Mouse (Mus musculus) heart, embryonic 12.5 days (tissue): ENCODE measurements around the gene Pitx1. TPM values are rescaled to one million over a fixed set of nuclear protein-coding genes. Genes with fewer than 3 reads are reported as not detected.
A peak's percentile ranks its signal among the peaks of the same experiment; 100 is the strongest.

Source experiments
- ATAC-seq: fragments of 200-750 bp; cut with Nextera tagmentation; 2 replicates; pipeline ENCODE4 v1.8.0; 2017; ENCODE audit warnings: moderate TSS enrichment, moderate library complexity; ENCODE audit not compliant: insufficient number of reproducible peaks, low FRiP score
- H3K27ac ChIP-seq: fragments of 300-500 bp; sonication (generic); 2 replicates; pipeline ENCODE4 v1.5.1; 2016; ENCODE audit warnings: mild to moderate bottlenecking, moderate library complexity; ENCODE audit not compliant: poor library complexity, severe bottlenecking
- H3K27me3 ChIP-seq: fragments of 300-500 bp; sonication (generic); replicated peaks from 2 replicates; pipeline ENCODE4 v1.6.1; 2016; ENCODE audit warnings: mild to moderate bottlenecking, moderate library complexity
- H3K36me3 ChIP-seq: fragments of 300-500 bp; sonication (generic); 2 replicates; pipeline ENCODE4 v1.6.1; 2016; ENCODE audit warnings: mild to moderate bottlenecking, moderate library complexity
- H3K4me1 ChIP-seq: fragments of 300-500 bp; sonication (generic); replicated peaks from 2 replicates; pipeline ENCODE4 v1.6.1; 2016; ENCODE audit warnings: mild to moderate bottlenecking
- H3K4me2 ChIP-seq: fragments of 300-500 bp; sonication (generic); 2 replicates; pipeline ENCODE4 v1.6.1; 2016; ENCODE audit warnings: mild to moderate bottlenecking, moderate library complexity
- H3K4me3 ChIP-seq: fragments of 300-500 bp; sonication (generic); 2 replicates; pipeline ENCODE4 v1.5.1; 2016; ENCODE audit warnings: mild to moderate bottlenecking
- H3K9ac ChIP-seq: fragments of 300-500 bp; sonication (generic); 2 replicates; pipeline ENCODE4 v1.6.1; 2016; ENCODE audit warnings: mild to moderate bottlenecking, moderate library complexity
- H3K9me3 ChIP-seq: fragments of 300-500 bp; sonication (generic); replicated peaks from 2 replicates; pipeline ENCODE4 v1.6.1; 2016; ENCODE audit warnings: mild to moderate bottlenecking, moderate library complexity
- WGBS: fragments of 180-500 bp; shearing (Covaris S2); methylation state at CpG from one replicate; pipeline ENCODE4 v1.1.7; 2016; 5-methylcytosine and 5-hydroxymethylcytosine counted together
- polyA plus RNA-seq: library from polyadenylated mRNA; unstranded; fragments of >200 nt; fragmentation: Nextera tagmentation; extraction: Ambion mirVana; gene quantifications from 2 replicates; pipeline ENCODE4 v1.2.1, GENCODE M21; 2016

Gene Pitx1
- polyA plus RNA-seq, 1 experiment from 2014 or later, result 0.87 TPM

DNA sequence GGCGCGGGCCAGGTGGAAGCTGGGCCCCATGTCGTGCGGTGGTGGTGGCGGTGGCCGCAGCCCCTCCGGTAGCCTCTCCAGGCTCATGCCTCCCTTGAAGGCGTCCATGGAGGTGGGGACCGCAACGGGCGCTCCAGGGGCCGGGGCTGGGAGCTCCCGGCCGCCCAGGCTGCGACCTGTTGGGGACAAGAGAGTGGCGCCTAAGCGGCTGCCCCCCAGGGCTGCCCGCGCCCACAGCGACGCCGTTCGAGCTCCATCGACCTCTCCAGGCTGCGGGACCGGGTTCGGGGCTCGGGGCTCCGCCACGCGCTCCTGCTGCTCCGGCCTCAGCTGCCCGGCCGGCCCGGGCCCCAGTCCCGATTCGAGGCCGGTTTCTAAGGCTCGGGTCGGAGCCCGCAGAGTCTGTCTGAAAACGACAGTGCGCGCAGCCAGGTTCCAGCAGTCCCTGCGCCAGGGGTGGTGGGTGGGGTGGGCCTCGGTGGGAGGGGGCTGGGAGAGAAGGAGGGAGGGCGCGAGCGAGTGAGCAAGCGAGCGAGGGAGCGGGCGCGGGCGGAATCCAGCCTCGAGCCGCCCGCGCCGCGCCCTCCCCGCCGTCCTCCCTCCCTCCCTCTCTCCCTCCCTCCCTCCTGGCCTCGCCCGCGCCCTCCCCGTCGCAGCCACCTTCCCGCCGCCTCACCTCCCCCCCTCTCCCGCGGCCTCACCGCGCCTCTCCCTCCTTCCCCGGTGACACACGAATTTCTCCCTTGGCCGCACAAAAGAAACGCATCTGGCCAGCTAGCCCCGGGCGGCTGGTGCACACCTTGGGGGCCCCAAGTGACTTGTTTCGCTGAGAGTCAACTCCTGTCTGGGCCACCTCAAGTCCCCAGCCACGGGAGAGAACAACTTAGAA lies 4.9 kb downstream of the Pitx1 start:
- H3K4me1 ChIP-seq, result peaks cover 36% of the 10 kb centered on the region
- H3K4me3 ChIP-seq, result peak overlapping the region; percentile 42
- H3K9me3 ChIP-seq, result no peaks in the 10 kb centered on the region
- H3K9ac ChIP-seq, result no peak overlapping the region; the same call in 1 of the 2 replicates
- ATAC-seq, result no peak
- no peaks in the 10 kb centered on the region for H3K36me3 ChIP-seq
- WGBS, result under 1% methylated on average over 57 of the region's 82 CpGs
- H3K27ac ChIP-seq, result no peak overlapping the region
- H3K27me3 ChIP-seq, result peaks cover 88% of the 10 kb centered on the region
- peak overlapping the region; percentile 69 for H3K4me2 ChIP-seq

- H3K4me2 ChIP-seq, result peak overlapping the region; percentile 69
- no peak overlapping the region for H3K9ac ChIP-seq
- under 1% methylated on average over 48 of the region's 48 CpGs for WGBS
- peak overlapping the region; percentile 42 for H3K4me3 ChIP-seq
- H3K9me3 ChIP-seq, result no peaks in the 10 kb centered on the region
- H3K27ac ChIP-seq, result no peak overlapping the region
- ATAC-seq, result no peak
- H3K36me3 ChIP-seq, result no peaks in the 10 kb centered on the region
- H3K4me1 ChIP-seq, result peaks cover 35% of the 10 kb centered on the region
- peaks cover 88% of the 10 kb centered on the region for H3K27me3 ChIP-seq
These were observed 5.7 kb downstream of the Pitx1 start for GRCm38 (mm10) chr13:55830081-55830832.

DNA sequence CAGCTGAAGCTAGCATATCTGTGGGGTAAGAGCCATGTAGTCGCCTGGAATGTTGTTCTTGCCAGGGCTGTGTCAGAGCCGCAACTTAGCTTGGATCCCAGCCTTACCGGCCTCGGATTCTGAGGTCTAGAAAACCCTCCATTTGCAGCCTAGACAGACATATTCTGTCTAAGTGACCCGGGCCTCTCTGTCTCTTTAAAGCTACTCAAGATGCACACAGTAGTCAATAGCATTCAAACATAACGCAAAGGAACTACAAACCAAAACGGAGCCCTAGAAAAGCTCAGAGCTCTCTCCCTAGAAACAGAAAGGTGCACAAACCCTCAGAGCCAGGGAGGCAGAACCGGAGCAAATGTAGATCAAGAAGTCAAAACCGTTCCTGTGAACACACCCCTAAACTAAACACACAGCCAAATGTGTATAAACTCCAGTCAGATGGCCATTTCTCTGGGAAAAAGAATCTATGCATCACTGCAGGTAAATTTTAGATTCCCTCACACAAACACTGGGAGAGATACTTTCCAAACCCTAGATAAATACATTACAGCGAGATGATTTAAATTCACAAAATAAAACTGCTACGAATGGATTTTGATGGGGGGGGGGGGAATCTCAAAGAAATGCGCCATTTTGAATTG lies 6.9 kb downstream of the Pitx1 start:
- no peak overlapping the region for H3K9ac ChIP-seq
- no peak overlapping the region for H3K4me3 ChIP-seq

DNA sequence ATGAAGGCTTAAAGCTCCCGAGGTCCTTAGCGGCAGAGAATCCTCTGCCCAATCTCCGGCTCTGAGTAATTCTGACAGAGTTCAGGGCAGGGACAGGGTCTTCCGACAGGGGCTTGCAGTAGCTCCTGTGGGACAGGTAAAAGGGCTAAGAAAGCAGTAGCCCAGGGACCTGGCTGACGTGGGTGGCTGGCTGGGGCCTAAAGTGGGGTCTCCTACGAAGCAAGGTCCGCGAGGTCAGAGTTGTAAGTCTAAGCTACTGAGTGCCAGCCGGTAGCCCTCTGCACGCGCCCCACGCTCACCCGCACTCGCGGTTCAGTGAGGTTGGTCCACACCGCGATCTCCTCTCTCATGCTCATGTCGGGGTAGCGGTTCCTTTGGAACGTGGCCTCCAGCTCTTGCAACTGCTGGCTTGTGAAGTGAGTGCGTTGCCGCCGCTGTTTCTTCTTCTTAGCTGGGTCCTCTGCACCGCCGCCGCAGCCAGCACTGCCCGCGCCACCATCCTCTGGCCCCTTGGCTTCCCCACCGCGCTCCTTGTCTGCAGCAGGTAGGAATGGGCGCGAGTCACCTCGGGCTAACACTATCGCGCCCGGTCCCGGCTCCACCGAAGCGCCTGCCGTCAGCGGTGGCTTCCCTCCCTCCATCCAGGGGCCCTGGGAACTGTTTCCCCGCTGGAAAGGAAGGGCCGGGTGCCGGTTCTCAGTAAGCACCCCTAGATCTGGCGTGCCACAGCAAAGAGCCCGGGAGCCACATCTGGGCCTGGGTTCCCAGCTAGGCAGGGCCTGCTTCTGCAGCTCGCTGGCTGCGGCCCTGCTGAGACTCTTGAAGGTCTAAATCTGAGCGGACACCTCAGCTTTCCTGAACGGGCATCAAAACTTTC lies 7.6 kb downstream of the Pitx1 start:
- Histone ChIP-seq H3K27me3 (peaks cover 88% of the 10 kb centered on the region), H3K27ac (no peak overlapping the region), H3K9ac (no peak overlapping the region), H3K36me3 (no peaks in the 10 kb centered on the region), H3K9me3 (no peaks in the 10 kb centered on the region), H3K4me1 (peaks cover 37% of the 10 kb centered on the region), H3K4me2 (peak overlapping the region; percentile 27), H3K4me3 (peak overlapping the region; percentile 23)
- ATAC-seq, result no peak
- 1% methylated on average over 50 of the region's 50 CpGs for WGBS

More for the DNA sequence above, 6.9 kb downstream of the Pitx1 start:
- no peak overlapping the region for H3K4me2 ChIP-seq
- no peaks in the 10 kb centered on the region for H3K9me3 ChIP-seq
- peaks cover 88% of the 10 kb centered on the region for H3K27me3 ChIP-seq
- WGBS, result 4% methylated on average over 12 of the region's 12 CpGs
- no peak overlapping the region for H3K27ac ChIP-seq
- ATAC-seq, result no peak
- no peaks in the 10 kb centered on the region for H3K36me3 ChIP-seq
- H3K4me1 ChIP-seq, result peaks cover 37% of the 10 kb centered on the region

GRCm38 (mm10) chr13:55827679-55828140 lies 8.3 kb downstream of the Pitx1 start:
- Histone ChIP-seq H3K36me3 (no peaks in the 10 kb centered on the region), H3K9me3 (no peaks in the 10 kb centered on the region), H3K27me3 (peaks cover 88% of the 10 kb centered on the region), H3K27ac (no peak overlapping the region), H3K4me3 (peak overlapping the region; percentile 23), H3K9ac (no peak overlapping the region), H3K4me1 (peaks cover 37% of the 10 kb centered on the region), H3K4me2 (peak overlapping the region; percentile 27)
- ATAC-seq, result no peak
- WGBS, result 2% methylated on average over 6 of the region's 6 CpGs

DNA sequence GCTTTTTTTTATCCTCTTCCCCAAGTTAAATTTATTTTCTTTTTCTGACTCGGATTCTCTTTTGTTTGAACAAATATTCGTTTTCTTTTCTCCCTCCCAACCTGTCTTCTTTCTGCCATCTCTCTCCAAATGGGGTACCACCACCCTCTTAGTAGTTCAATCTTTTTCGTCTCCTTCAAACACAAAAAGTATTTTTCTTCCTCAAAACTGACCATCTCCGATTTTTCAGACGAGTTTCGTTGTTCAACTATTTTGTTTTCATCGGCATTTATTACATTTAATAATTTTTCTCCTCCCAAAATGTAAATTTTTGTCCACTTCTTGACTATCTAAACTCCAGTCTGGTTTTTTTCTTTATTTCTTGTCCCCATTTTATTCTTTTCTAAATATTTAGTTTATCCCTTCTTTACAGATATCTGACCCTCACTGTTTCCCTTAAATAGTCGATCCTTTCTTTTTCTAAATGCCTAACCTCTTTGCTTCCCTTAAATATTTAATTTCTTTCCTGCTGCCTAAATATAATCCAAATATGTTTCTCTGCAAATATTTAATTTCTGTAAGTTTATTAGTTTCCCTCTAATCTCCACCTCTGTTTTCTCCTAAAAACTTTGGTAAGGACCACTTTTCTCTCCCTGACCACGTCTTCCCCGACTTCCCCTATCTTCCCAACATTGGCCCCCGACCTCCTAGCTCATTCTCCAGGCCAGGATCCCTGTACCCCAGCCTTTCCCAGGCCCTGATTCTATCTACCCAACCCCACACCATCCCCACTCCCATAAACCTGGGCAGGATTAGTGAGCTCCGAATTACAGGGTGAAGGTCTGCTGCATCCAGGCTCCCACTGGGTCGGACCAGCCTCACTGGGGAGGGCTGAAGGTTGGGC lies 9.0 kb downstream of the Pitx1 start:
- H3K9me3 ChIP-seq, result no peaks in the 10 kb centered on the region
- peaks cover 37% of the 10 kb centered on the region for H3K4me1 ChIP-seq
- WGBS, result 5% methylated on average over 13 of the region's 13 CpGs
- H3K27ac ChIP-seq, result no peak overlapping the region
- H3K27me3 ChIP-seq, result peaks cover 88% of the 10 kb centered on the region
- no peak for ATAC-seq
- H3K4me2 ChIP-seq, result no peak overlapping the region
- H3K36me3 ChIP-seq, result no peaks in the 10 kb centered on the region
- no peak overlapping the region for H3K4me3 ChIP-seq
- H3K9ac ChIP-seq, result no peak overlapping the region

GRCm38 (mm10) chr13:55826008-55826671 lies 9.9 kb downstream of the Pitx1 start:
- Histone ChIP-seq H3K4me3 (peak overlapping the region; percentile 24; the same call in 1 of the 2 replicates), H3K9me3 (no peaks in the 10 kb centered on the region), H3K4me2 (peak overlapping the region; percentile 25; the same call in 1 of the 2 replicates), H3K4me1 (peaks cover 31% of the 10 kb centered on the region), H3K9ac (no peak overlapping the region), H3K36me3 (no peaks in the 10 kb centered on the region), H3K27ac (no peak overlapping the region), H3K27me3 (peaks cover 88% of the 10 kb centered on the region)
- no peak for ATAC-seq
- WGBS, result 2% methylated on average over 53 of the region's 56 CpGs

- no peak overlapping the region for H3K9ac ChIP-seq
- no peak for ATAC-seq
These were observed 10.7 kb downstream of the Pitx1 start for GRCm38 (mm10) chr13:55825245-55825681.

GRCm38 (mm10) chr13:55824151-55824945 lies 11.6 kb downstream of the Pitx1 start:
- H3K4me2 ChIP-seq, result no peak overlapping the region

More at GRCm38 (mm10) chr13:55825245-55825681, 10.7 kb downstream of the Pitx1 start:
- Histone ChIP-seq H3K4me2 (peak overlapping the region; percentile 34), H3K27me3 (peaks cover 88% of the 10 kb centered on the region), H3K4me3 (peak overlapping the region; percentile 24; the same call in 1 of the 2 replicates), H3K27ac (no peak overlapping the region), H3K36me3 (no peaks in the 10 kb centered on the region), H3K9me3 (no peaks in the 10 kb centered on the region), H3K4me1 (peaks cover 23% of the 10 kb centered on the region)
- WGBS, result 1% methylated on average over 32 of the region's 32 CpGs

More at GRCm38 (mm10) chr13:55824151-55824945, 11.6 kb downstream of the Pitx1 start:
- H3K27ac ChIP-seq, result no peak overlapping the region
- H3K36me3 ChIP-seq, result no peaks in the 10 kb centered on the region
- no peaks in the 10 kb centered on the region for H3K9me3 ChIP-seq
- no peak overlapping the region for H3K4me3 ChIP-seq
- 16% methylated on average over 10 of the region's 10 CpGs for WGBS
- no peak overlapping the region for H3K9ac ChIP-seq
- ATAC-seq, result no peak
- H3K4me1 ChIP-seq, result peaks cover 17% of the 10 kb centered on the region; the same call in 1 of the 2 replicates
- peaks cover 83% of the 10 kb centered on the region for H3K27me3 ChIP-seq
